Mouse (Mus musculus) ovary, postnatal 36 days (tissue): ENCODE results near the gene Exoc3l2.

Source experiments
- DNase-seq: peaks from one replicate; pipeline ENCODE4 v3.0.0; 2022; ENCODE audit warnings: low spot score, mixed read lengths

Exoc3l2 gene

DNA sequence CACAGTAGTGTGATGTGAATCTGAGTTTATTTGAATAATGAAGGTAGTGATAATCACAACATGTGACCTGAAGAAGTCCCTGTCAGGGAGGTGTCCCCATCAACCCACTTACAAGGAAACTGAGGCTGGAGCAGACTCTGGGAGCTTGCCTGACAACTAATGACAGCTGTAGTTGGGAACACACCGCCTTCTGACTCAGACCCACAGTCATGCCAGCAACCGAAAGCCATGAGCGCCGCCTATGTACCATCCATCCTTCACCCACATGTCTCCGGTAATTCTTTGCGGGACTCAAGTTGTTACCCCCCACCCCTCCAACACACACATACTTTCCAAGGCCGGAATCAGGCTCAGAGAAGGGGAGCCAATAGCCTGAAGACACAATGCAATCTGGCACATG is 6.5 kb upstream of the Exoc3l2 start:
- no peak for DNase-seq

DNA sequence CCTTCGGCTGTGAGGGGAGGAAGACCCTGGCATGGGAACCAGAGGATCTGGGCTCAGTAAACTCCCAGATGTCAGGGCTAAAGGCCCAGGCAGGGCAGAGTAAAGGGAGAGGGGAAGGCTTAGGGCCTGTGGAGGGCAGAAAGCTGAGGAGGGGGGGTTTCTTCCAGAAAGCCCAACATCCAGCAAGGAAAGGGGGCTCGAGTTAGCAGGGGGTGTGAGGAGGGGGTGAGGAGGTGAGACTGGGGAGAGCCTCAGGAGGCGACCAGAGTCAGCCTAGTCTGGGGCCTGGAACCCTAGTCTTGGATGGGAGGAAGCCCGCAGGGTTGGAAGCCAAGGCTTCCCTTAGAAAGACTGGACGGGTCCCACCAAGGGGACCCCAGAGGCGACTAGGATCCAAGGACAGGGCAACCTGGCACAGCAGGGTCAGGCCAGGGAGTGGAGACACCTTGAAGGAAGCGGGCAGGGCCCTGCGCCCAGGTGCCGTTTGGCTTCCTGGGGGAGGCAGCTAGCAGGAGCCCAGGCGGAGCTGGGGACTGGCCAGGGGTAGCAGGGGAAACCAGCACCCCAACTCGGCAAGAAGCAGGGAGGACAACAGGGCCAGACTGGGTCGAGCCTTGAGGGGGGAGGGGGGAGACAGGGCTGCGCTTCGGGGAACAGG is 5.6 kb upstream of the Exoc3l2 start:
- no peak for DNase-seq

DNA sequence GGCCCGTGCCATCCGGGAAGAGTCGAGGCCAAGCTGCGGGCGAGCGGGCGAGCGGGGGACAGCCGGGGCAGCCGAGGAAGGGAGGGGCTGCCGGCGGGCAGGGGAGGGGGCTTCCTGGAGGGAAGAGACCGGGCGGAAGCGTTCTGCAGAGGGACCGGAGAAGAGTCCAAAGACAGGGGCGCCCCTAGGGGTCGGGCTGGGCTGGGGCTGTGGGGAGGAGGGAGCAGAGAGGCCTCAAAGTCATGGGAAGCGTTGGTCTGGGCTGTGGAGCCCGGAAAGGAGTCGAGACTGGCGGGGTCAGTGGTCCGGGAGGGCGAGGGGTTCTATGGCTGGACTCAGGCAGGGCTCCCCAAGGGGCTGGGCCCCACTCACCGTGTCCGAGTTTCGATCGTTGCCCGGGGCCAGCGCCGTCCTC is 5.1 kb upstream of the Exoc3l2 start:
- peak; percentile 64 for DNase-seq

DNA sequence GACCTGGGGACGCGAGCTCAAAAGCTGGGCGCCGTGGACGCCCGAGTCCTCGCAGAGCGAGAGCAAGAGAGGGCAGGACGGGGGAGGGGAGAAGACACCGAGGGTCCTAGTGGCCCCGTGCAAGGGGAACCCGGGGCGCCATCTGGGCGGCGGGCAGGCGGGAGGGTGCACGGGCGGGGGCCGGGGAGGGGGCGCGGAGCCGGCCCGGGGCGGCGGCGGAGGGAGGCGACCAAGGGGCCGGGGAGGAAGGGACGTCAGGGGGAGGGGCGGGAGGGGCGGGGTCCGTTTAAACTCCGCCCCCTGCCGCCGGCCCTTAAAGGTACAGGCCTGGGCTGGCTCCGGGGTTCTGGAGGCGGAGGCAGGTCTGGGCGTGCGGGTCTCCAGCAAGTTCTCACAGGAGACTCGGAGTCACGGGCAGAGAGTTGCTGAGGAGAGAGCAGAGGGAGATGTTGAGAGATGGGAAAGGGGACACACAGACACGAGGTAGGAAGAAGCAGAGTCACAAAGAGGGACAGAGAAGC is 4.5 kb upstream of the Exoc3l2 start, which contains the start of gene Mark4:
Mark4 (minus strand) TSS at position 231 of the 521 bp plus-strand sequence.
- peak; percentile 80 for DNase-seq

DNA sequence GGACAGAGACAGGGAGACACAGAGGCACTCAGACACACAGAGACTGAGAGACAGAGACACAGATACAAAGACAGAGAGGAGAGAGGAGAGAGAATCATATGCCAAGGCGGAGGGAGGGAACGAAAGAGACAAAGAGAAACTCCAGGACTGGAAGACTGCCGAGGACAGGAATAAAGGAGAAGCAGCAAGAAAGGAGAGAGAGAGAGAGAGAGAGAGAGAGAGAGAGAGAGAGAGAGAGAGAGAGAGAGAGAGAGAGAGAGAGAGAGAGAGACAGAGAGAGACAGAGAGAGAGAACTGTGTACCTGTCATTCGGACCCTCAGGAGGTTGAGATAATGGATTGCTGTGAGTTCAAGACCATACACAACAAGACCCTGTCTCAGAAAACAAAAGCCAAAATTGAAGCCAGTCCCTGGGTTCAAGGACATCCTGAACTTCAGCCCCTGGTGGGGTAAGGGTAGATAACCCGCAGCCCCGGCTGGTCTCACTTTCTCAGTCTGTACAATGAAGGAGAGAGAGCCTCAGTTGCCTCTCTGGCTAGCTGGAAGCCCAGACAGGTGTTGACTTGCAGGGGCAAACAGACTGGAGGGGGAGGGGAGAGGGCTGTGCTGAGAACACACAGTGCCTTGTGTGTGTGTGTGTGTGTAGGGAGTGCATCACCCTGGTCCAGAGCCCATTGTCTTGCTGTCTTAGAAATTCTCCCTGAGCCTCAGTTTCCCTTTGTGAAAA is 3.8 kb upstream of the Exoc3l2 start:
- DNase-seq = no peak

DNA sequence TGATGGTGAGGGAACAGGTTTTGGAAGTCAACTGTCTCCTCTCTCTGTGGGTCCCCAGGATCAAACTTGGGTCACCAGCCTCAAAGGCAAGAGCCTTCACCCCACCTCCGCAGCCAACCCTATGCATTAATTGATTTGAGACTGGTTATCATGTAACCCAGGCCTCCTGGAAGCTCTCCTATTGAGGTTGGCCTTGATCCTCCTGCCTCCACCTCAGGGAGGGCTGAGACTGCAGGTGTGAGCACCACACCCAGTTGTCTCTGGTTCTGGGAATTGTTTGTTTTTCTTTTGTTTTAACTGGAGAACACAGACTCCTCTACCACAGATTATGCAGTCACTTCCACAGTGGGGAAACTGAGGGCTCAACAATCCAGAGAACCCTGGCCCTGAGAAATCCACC is 2.6 kb upstream of the Exoc3l2 start:
- DNase-seq = no peak

DNA sequence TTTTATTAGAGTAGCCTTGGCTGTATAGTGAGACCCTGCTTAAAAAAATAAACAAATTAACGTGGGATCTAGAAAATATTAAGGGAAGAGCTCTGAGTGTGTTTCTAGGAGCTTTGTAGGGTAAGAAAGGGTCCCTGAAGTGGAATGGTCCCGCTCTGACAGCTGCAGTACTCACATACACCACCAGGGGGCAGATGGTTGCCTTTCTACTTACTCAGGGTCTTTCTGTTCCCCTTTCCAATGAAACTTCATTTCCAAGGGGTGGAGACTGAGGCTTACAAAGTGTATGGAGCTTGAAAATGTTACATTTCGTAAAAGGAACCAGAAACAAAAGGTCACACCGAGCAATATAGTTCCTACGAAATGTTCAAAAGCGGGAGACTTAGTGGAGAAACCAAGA is 1.6 kb upstream of the Exoc3l2 start:
- peak; percentile 71 for DNase-seq

DNA sequence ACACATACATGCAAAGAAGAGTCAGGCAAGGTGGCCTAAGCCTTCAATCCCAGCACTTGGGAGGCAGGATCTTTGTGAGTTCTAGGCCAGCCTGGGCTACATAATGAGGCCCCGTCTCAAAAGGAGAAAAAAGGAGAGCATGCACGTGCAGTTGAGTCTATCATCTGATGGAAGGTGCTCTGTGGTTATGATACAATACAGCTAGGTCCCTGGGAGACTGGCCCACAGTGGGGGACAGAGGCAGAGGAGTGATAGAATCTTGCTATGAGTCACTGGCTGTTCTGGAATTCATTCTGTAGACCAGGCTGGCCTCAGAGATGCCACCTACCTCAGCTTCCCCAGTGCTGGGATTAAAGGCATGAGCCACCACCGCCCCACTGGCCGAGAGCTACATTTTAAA is 688 bp upstream of the Exoc3l2 start:
- DNase-seq = no peak

DNA sequence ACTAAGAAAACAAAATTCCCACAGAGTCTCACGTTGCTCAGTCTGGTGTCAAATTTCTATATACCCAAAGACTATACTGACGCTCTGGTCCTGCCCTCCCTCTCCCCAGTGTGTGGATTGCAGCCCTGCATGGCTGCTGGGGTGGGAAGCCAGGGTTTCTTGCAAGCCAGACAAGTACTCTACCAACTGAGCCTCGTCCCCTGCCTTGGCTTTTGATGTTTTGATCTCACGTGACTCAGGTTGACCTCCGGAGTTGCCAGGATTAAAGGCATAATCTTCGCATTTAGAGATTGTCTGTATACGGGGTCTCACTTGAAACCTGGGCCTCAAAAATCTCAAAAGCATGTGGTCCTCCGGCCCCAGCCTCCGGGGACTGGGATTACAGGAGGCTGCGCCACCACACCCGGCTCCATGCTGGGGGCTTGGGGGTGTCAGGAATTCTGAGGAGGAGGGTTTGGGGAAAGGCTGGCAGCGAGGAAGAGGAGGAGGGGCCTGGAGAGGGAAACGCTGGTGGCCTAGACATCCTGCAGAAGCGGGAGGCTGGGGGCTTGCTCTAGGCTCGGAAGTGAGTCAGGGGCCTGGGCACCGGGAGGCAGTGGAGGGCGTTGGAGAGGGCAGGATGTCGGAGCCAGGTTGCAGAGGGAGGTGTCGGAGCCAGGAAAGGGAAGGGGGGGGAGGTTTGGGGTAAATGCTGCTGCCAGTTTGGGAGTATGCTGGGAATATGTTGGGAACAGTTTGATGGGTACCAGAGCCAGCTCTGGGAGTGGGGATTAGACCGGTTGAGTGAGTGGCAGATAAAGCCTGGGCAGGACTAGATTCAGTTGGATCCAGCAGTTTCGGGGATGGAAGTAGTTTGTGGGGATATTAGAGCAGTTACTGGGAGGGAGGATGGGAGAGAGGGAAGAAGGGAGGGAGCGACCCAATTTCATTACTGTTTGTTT is 1.5 kb downstream of the Exoc3l2 start:
- DNase-seq = no peak

DNA sequence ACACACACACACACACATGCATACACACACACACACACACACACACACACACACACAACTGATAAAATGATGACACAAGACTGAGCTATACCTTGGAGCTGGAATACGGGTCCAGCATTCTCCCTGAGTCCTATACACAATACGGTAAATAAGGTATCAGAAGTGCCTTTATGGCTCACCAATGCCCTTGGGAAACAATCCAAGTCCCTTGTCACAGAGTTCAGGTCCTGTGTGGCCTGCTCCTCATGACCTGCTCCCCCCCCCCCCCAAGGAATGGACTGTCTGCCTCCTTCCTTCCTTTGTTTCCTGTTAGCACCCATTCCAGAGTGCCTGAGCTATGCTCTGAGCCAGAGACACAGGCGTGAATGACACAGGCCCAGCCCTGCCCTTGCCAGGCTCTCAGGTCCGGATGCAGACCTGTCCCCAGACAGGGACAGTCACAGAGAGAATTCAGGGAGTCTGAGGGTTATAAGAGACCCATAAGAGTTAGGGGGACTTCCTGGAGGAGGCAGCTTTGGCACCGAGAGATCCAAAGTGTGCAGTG is 3.5 kb downstream of the Exoc3l2 start:
- no peak for DNase-seq

DNA sequence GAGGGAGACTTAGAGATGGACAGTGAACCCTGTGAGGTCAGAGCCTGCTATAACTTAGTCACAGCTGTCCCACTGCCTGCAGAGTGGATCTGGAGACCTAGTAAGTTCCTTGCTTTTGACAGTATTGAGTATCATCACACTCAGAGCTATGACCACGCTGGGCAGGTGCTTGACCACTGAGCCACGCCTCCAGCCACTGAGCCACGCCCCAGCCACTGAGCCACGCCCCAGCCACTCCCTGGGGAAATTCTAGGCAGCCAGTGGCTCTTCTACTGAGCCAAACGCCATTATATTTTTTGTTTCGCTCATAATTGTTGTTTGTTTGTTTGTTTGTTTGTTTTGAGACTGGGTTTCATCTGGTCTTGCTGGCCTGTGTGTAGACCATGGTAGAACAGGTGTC is 4.5 kb downstream of the Exoc3l2 start:
- no peak for DNase-seq

DNA sequence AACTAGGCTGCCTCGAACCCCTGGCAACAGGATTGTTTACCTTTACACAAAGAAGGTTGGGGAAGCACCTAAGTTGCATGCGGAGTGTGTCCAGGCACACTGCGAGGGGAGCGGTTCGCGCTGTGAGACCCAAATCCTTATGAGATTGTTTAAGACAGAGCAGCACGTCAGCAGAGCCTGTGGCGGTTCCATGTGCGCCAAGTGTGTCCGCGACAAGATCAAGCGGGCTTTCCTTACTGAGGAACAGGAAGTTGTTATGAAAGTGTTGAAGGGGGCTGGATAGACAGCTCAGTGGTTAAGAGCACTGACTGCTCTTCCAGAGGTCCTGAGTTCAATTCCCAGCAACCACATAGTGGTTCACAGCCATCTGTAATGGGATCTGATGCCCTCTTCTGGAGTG is 5.1 kb downstream of the Exoc3l2 start:
- DNase-seq = no peak

DNA sequence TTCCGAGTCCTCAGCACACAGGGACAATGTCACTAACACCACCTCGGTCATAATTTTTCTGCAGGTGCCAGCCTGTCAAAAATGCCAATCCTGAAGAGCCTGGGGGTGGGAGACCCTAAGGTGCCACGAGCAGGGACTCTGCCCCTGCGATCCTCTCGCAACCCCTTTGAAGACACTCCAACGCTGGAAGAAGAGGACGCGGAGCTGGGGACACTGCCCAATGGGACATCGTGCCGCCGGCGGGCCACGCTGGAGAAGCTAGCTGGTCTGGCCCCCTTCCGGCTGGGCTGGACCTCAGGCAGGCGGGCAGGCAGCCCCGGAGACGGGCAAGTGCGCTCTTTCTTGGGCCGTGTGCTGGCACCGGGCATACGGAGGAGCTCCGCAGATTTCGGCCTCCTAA is 6.3 kb downstream of the Exoc3l2 start:
- DNase-seq = no peak

DNA sequence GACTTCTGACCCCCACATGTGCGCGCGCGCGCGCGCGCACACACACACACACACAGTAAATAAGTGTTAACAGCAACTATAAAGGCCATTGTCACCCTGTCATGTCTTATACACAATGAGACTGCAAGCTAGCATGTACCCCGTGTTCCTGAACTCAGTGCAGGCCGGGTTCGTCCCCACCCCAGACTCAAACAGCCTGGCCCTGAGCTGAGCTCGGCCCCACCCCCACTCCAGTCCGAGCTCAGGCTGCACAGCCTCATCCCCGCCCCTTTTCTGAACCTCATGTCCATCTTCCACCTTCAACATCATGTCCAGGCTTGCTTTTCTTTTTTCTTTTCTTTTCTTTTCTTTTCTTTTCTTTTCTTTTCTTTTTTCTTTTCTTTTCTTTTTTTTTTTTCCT is 7.2 kb downstream of the Exoc3l2 start:
- DNase-seq = no peak

DNA sequence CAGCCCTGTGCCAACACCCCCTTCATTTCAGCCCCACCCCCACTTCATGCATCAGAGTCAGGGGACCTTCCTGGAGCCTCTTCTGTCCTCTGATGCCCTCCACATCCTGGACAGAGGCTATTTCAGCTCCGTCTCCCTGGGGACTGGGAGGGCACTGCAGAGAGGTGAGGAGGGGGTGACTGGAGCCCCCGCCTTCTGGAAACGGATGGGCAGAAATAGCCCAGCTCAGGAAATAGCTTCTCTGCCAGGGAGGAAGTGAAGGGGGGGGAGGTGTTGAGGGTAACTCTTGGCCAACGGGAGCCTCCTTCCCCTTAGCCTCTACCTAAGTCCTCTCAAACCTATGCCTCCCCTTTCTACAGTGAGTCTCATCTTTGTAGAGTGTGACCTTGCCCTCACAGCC is 9.3 kb downstream of the Exoc3l2 start:
- DNase-seq = no peak

DNA sequence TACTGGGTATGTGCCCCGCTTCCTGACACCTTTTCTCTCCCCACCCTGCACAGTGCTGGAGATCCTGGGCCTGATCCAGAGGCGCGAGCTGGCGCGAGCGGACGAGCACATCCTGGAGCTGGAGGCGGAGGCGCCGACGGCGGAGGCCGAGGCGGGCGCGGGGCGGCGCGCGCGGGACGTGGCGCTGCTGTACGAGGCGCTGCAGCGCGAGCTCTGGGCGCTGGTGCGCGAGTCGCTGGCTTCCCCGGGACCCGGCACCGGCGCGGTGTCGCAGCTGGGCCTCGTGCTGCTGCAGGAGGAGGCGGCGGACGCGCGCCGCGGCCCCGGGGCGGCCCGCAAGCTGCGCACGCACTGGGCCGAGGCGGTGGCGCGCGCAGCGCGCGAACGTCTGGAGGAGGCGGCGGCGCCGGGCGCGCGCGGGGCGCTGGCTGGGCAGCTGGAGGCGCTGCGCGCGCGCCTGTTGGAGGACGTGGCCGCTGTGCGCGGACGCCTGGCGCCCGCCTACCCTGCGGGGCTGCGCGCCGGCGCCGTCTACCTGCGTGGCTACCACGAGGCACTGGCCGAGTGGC is 10.8 kb downstream of the Exoc3l2 start:
- peak; percentile 84 for DNase-seq

DNA sequence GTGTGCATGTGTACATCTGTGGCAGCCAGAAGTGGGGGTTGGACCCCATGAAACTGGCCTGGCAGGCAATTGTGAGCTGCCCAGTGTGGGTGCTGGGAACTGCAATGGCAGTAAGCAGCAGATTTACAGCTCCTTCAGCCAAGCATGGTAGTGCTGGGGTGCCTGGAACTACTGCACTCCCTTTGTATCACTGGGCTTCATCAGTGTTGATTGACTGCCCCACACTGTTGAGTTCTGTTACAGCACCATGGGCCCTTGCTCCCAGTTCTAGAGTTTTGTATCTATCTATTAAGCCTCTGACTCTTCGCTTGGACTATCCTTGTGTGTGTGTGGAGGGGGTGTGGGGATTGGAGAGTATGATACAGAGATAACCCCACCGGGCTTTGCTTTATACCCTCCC is 14.0 kb downstream of the Exoc3l2 start:
- no peak for DNase-seq

DNA sequence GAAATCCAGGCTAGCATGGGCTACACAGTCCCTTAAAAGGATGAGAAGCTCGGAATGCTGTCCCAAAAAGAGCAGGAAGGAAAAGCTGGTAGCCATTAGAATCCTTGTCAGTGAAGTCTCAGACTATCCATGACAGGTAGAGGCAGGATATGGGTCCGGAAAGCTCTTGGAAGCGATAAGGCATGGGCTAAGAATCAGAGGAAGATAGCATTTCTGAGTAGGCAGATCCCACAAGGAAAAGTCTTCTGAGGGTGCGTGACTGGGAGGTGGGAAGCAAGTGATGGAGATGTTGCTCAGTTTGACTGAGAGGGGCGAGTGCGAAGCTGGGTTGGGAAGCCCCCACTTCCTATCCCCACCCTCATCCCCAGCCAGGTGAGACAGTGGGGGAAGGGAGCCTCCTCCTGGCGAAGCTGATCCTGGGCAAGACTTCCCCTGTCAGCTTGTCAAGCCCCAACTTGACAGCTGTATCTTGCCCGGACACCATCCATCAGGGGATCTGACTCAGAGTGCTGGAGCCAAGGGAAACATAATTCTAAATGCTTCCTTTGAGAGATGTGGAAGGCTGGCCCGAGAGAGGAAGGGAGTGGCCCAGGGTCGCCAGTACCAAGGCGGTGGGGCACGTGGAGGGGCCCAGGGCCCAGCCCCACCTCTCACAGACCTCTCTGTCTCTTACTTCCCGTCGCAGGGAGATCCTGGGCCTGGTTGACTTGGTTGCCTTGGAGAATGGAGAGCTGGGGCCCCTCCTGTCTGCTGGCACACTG is 14.7 kb downstream of the Exoc3l2 start:
- no peak for DNase-seq

DNA sequence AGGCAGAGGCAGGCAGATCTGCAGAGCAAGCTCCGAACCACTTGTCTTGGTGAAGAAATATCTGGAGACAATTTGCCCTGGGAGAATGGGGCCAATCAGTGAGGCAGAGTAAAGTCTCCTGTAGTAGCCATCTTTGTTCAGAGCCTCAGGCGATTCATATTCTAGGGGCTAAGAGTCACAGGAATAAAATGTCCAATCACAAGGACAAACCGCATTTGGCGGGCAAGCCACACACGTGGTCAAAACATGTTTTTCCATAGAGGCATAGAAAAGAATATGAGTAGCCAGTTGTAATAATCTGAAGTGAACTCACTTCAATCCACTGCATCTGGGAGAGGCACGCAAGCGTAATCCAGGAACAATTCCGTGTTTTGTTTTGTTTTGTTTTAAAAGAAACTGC is 20.1 kb downstream of the Exoc3l2 start:
- DNase-seq = no peak

DNA sequence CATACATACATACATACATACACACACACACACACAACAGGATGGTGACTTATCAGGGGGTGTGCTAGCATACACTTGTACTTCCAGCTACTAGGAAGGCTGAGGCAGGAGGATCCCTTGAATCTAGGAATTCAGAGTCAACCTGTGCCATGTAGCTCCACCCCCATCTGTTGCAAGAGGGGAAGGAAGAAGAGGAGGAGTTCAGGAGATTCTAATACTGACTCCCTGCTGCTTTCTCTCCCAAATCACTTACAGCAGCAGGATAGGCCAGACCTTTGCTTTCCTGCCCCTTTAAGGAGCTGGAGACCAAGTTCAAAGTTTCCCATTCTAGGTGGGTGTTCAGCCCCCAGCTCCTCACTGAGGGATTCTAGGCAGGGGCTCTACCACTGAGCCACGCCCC is 22.4 kb downstream of the Exoc3l2 start:
- DNase-seq = no peak

DNA sequence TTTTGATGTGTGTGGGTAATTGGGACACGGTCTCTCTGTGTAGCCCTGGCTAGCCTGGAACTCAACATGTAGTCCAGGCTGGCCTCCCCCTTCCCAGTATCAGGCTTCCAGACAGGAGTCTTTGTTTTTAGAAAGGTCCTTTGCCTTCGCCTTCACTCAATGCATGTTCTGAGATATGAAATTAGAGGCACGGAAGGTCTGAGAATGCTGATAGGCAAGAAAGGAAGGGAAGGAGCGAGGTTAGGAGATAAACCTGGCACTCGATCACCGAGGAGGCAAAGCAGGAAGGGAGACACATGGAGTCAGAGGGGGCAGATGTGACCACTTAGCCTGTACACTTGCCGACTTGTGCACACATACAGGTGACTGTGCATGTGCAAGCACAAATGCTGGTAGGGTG is 23.4 kb downstream of the Exoc3l2 start:
- no peak for DNase-seq
